20 mouse cellular contexts compared by ENCODE assay signal in the genomic region with DNA sequence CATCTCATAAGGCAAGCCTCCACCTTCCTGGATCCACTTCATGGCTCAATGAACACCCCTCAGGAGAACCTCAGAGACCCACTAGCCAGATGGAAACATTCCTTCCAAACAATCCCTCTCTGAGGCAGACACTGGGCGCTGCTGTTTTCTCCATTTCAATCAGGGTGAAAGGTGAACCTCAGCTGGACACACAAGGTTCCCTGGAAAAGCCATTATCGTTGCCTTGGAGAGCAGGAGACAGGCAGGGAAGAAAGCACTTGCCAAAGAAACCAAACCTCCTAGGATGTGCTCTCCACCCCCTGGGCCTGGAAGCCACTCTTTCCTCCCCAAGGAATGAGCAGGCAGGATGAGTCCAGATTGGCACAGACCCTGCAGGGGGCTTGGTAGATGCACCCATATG. TPM values are rescaled to one million over a fixed set of nuclear protein-coding genes. Genes with fewer than 3 reads are reported as not detected.
DNase-seq lines count a peak whose midpoint lies in the region; ATAC-seq lines count a peak whose summit lies in the region.
"Had no signal": no experiment of that assay in that cellular context is flagged by ENCODE, and none has a peak within 500 bp of the region (broad histone marks: within the 10 kb centered on the region; RNA-seq: fewer than 3 reads in every experiment).

No protein-coding gene starts in this region.

- no peak overlapping the region for H3K4me3 ChIP-seq in neural tube, embryonic 15.5 days (replicated peaks)
- H3K4me3 ChIP-seq: limb, embryonic 15.5 days had no signal

- 40% methylated on average over 2 of the region's 2 CpGs for WGBS in neural tube, embryonic 15.5 days

- H3K4me2 ChIP-seq in neural tube, embryonic 15.5 days = no peak overlapping the region
- H3K4me2 ChIP-seq: limb, embryonic 15.5 days had no signal

- H3K9me3 ChIP-seq in neural tube, embryonic 15.5 days (replicated peaks) = no peaks in the 10 kb centered on the region
- H3K9me3 ChIP-seq: limb, embryonic 15.5 days had no signal

- no peak overlapping the region for H3K27ac ChIP-seq in neural tube, embryonic 15.5 days (replicated peaks)
- H3K27ac ChIP-seq: limb, embryonic 15.5 days had no signal

- no peak overlapping the region for H3K9ac ChIP-seq in neural tube, embryonic 15.5 days (replicated peaks)
- H3K9ac ChIP-seq: limb, embryonic 15.5 days had no signal

- DNase-seq in gastrocnemius, postnatal 14 days = peak; percentile 36
- no peak for DNase-seq in gastrocnemius, postnatal 36 days
- DNase-seq in neural tube, embryonic 10.5 days (ENCODE audit: extremely low spot score, low spot score) = peak; percentile 28
- DNase-seq in heart, postnatal 10 days = peak; percentile 48 to 63
- DNase-seq in layer of hippocampus, adult 9-11 months = no peak
- DNase-seq in ovary, postnatal 14 days (ENCODE audit: low spot score) = no peak
- DNase-seq in thymus, postnatal 0 days (ENCODE audit: low spot score) = no peak
- DNase-seq: adrenal gland, postnatal 25 days; cerebellum, adult 9-11 months; kidney, adult 18-20 months; lung, adult 2 months; lung, postnatal 4 days; midbrain, embryonic 14.5 days; right cerebral cortex, postnatal 4 days had no signal

- ATAC-seq in neural tube, embryonic 15.5 days (ENCODE audit: low FRiP score) = no peak
- ATAC-seq: hindbrain, embryonic 16.5 days had no signal

- peaks cover 7% of the 10 kb centered on the region for H3K4me1 ChIP-seq in neural tube, embryonic 15.5 days

- H3K36me3 ChIP-seq in neural tube, embryonic 15.5 days = no peaks in the 10 kb centered on the region
- H3K36me3 ChIP-seq: limb, embryonic 15.5 days had no signal

- intact Hi-C loops in gastrocnemius, postnatal 14 days (cut with DNase I; ENCODE audit: low total_unique reads) = no loop called here
- intact Hi-C loops in gastrocnemius, postnatal 36 days (cut with DNase I) = no loop called here
- intact Hi-C loops in heart, postnatal 10 days (cut with DNase I) = no loop called here

- H3K27me3 ChIP-seq in neural tube, embryonic 15.5 days (replicated peaks) = no peaks in the 10 kb centered on the region
- H3K27me3 ChIP-seq: limb, embryonic 15.5 days had no signal

RNA-seq across cellular contexts. Expression of a gene that starts 30.6 kb away (rescaled TPM):
- total RNA-seq in gastrocnemius, postnatal 14 days (2021) = not detected
- total RNA-seq in gastrocnemius, postnatal 36 days (2021) = not detected
- not detected in 2 replicates for polyA plus RNA-seq in neural tube, embryonic 15.5 days (2015; fragmentation: Nextera tagmentation; extraction: Ambion mirVana)
- not detected for total RNA-seq in heart, postnatal 10 days (2021)
- polyA plus RNA-seq in thymus, postnatal 0 days (2015; fragmentation: Nextera tagmentation; extraction: Ambion mirVana) = not detected in 2 replicates
- total RNA-seq: adrenal gland, postnatal 25 days; heart, adult 18-20 months had no signal
- polyA plus RNA-seq: embryonic facial prominence, embryonic 11.5 days; hindbrain, embryonic 16.5 days; limb, embryonic 15.5 days; lung, adult 2 months; midbrain, embryonic 14.5 days; neural tube, embryonic 11.5 days had no signal

RNA-seq across cellular contexts. Expression of a gene that starts 35.5 kb away (rescaled TPM):
- total RNA-seq in gastrocnemius, postnatal 14 days (2021) = 10 to 100 TPM; 11.1 to 15.6 TPM
- 1 to 10 TPM; 5.9 to 8.8 TPM for total RNA-seq in gastrocnemius, postnatal 36 days (2021)
- polyA plus RNA-seq in neural tube, embryonic 15.5 days (2015; fragmentation: Nextera tagmentation; extraction: Ambion mirVana) = 7.4 and 14.2 TPM in 2 replicates
- total RNA-seq in heart, postnatal 10 days (2021) = 10 to 100 TPM; 19.9 to 28.8 TPM
- 26.2 and 27.3 TPM in 2 replicates for polyA plus RNA-seq in thymus, postnatal 0 days (2015; fragmentation: Nextera tagmentation; extraction: Ambion mirVana)

Comparison
In these comparisons a context has a peak if more than half of its experiments do, and no peak if none do; other contexts are left out.
1. DNase-seq: peak in gastrocnemius, postnatal 14 days (single experiment), neural tube, embryonic 10.5 days (single experiment) and heart, postnatal 10 days (2 of 2); none in gastrocnemius, postnatal 36 days (0 of 2), layer of hippocampus, adult 9-11 months (single experiment), ovary, postnatal 14 days (single experiment) and thymus, postnatal 0 days (single experiment).